Mouse (Mus musculus) limb, embryonic 10.5 days (tissue): ENCODE results near the gene Tmem39a. TPM values are rescaled to one million over a fixed set of nuclear protein-coding genes. Genes with fewer than 3 reads are reported as not detected.

Source experiments
- DNase-seq: peaks from one replicate; pipeline ENCODE4 v3.0.0-alpha.2; 2017; ENCODE audit warnings: low spot score
- H3K27ac ChIP-seq: fragments of 300-500 bp; sonication (generic); 2 replicates; pipeline ENCODE4 v1.5.1; 2016; ENCODE audit warnings: mild to moderate bottlenecking
- H3K27me3 ChIP-seq: fragments of 300-500 bp; sonication (generic); 2 replicates; pipeline ENCODE4 v1.6.1; 2016; ENCODE audit warnings: low read depth, mild to moderate bottlenecking; ENCODE audit not compliant: poor library complexity, severe bottlenecking
- H3K36me3 ChIP-seq: fragments of 300-500 bp; sonication (generic); 2 replicates; pipeline ENCODE4 v1.6.1; 2016; ENCODE audit warnings: mild to moderate bottlenecking, moderate library complexity
- H3K4me1 ChIP-seq: fragments of 300-500 bp; sonication (generic); 2 replicates; pipeline ENCODE4 v1.6.1; 2016
- H3K4me3 ChIP-seq: fragments of 300-500 bp; sonication (generic); 2 replicates; pipeline ENCODE4 v1.5.1; 2016; ENCODE audit warnings: mild to moderate bottlenecking, moderate library complexity
- H3K9me3 ChIP-seq: fragments of 300-500 bp; sonication (generic); replicated peaks from 2 replicates; pipeline ENCODE4 v1.6.1; 2016; ENCODE audit warnings: mild to moderate bottlenecking
- WGBS: fragments of 180-500 bp; shearing (Covaris S2); methylation state at CpG from one replicate; pipeline ENCODE4 v1.1.7; 2016; 5-methylcytosine and 5-hydroxymethylcytosine counted together
- polyA plus RNA-seq: library from polyadenylated mRNA; unstranded; fragments of >200 nt; fragmentation: Nextera tagmentation; extraction: Ambion mirVana; gene quantifications from 2 replicates; pipeline ENCODE4 v1.2.1, GENCODE M21; 2016

Tmem39a gene
- polyA plus RNA-seq, 1 experiment from 2014 or later = 122 TPM

DNA sequence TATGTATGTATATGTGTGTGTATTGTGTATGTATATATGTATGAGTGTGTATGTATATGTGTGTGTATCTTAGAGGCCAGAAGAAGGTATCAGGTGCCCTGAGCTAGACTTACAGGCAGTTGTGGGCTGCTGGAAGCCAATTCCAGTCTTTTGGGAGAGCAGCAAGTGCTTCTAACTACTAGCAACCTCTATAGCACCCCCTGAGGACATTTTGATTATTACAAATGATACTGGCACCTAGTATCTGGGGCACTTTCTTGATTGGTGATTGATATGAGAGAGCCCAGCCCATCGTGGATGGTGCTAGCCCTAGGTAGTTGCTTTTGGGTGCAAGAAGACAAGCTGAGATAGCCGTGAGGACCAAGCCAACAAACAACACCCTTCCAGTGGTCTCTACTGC lies 63.8 kb downstream of the Tmem39a start:
- WGBS = 67% methylated on average over 2 of the region's 2 CpGs
- Histone ChIP-seq H3K27ac (no peak overlapping the region), H3K4me3 (no peak overlapping the region), H3K36me3 (peaks cover 2% of the 10 kb centered on the region; the same call in 1 of the 2 replicates), H3K9me3 (no peaks in the 10 kb centered on the region), H3K4me1 (no peaks in the 10 kb centered on the region), H3K27me3 (no peaks in the 10 kb centered on the region)
- DNase-seq = no peak

DNA sequence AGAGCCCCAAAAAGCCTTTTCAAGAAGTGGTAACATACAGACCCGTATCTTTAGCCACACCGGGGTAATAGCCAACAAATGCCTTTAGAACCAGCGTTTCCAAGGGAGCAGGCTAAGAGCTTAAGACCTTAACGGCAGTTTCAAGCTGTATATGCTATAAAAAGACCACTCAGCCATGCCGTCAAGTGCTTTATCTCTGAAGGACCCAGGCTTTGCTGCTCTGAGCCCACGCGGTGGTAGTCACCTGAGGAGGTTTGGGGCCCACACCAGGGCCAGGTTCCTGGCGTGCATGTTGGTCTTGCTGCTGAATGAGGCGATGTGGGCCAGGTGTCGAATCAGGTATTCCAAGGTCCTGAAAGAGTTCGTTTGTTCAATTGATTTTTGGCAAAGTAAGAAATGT lies 65.8 kb downstream of the Tmem39a start:
- WGBS = 83% methylated on average over 11 of the region's 11 CpGs
- no peak for DNase-seq
- Histone ChIP-seq H3K9me3 (no peaks in the 10 kb centered on the region), H3K27ac (no peak overlapping the region), H3K4me1 (no peaks in the 10 kb centered on the region), H3K27me3 (no peaks in the 10 kb centered on the region), H3K36me3 (peaks cover 2% of the 10 kb centered on the region; the same call in 1 of the 2 replicates), H3K4me3 (no peak overlapping the region)

DNA sequence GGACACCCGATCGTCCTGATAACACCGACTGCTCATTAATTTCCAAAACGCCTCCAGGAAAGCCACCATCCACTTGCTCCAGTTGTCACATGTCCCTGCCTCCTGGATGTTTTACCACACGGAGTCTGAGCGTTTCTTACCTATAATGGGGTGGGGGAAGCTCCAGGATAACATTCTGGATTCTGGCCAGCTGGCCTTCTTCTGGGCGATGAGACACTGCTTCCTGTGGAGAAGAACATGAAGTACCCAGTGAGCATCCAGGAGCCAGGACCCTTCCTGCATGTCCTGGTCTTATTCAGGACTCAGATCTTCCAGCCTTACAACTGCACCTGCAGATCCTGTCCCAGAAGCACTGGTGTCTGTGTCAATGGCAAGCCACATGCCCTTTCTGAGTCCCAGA lies 66.9 kb downstream of the Tmem39a start:
- no peak overlapping the region for H3K4me3 ChIP-seq
- H3K27ac ChIP-seq = no peak overlapping the region
- 94% methylated on average over 7 of the region's 7 CpGs for WGBS
- DNase-seq = no peak
- H3K27me3 ChIP-seq = no peaks in the 10 kb centered on the region
- peaks cover 1% of the 10 kb centered on the region; the same call in 1 of the 2 replicates for H3K36me3 ChIP-seq
- H3K9me3 ChIP-seq = no peaks in the 10 kb centered on the region
- H3K4me1 ChIP-seq = no peaks in the 10 kb centered on the region

DNA sequence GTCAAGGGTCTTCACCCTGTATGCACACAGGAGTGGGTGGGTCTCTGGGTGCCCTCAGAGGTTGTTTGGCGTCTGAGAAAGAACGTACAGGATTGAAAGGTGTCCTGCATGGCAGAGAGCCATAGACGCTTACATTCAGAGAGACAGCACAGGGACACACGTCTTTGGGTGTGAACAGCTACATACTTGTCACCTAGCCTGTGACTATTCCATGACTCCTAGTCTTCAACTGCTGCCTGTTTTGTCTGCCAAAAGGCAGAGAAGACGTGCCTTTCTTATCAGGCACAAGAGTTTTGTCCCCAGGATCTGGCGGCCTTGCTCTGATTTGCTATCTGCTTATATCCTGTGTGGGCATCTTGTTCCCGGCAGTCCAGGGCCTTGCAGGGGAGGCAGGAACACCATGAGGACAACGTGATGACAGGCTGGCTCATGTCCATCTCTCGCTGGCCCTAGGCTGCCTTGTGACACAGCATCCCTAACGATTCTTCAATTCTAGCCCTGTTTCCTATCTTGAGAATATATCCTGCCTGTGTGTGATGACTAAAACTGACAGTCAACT lies 67.4 kb downstream of the Tmem39a start:
- Histone ChIP-seq H3K4me3 (no peak overlapping the region), H3K27ac (no peak overlapping the region), H3K9me3 (no peaks in the 10 kb centered on the region), H3K36me3 (no peaks in the 10 kb centered on the region; the same call in 1 of the 2 replicates), H3K27me3 (no peaks in the 10 kb centered on the region), H3K4me1 (no peaks in the 10 kb centered on the region)
- DNase-seq = no peak
- 85% methylated on average over 10 of the region's 10 CpGs for WGBS

DNA sequence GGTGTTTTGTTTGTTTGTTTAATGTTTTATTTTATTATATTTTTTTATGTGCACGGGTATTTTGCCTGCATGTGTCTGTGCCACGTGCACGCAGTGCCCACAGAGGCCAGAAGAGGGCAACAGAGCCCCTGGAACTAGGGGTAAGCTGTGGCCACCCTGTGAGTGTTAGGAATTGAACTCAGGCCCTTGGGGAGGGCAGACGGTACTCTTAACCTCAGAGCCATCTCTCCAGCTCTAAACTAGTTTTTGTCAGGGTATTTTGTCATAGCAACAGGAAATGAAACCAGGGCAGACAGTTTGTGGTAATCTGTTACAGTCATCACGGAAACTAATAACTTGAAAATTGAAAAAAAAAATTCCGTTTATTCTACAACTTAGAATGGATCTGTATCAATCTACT lies 73.6 kb downstream of the Tmem39a start:
- 68% methylated on average over 6 of the region's 6 CpGs for WGBS
- no peak overlapping the region for H3K27ac ChIP-seq
- peak; percentile 56 for DNase-seq
- H3K36me3 ChIP-seq = no peaks in the 10 kb centered on the region
- H3K27me3 ChIP-seq = no peaks in the 10 kb centered on the region
- H3K4me3 ChIP-seq = no peak overlapping the region
- no peaks in the 10 kb centered on the region for H3K4me1 ChIP-seq
- no peaks in the 10 kb centered on the region for H3K9me3 ChIP-seq

DNA sequence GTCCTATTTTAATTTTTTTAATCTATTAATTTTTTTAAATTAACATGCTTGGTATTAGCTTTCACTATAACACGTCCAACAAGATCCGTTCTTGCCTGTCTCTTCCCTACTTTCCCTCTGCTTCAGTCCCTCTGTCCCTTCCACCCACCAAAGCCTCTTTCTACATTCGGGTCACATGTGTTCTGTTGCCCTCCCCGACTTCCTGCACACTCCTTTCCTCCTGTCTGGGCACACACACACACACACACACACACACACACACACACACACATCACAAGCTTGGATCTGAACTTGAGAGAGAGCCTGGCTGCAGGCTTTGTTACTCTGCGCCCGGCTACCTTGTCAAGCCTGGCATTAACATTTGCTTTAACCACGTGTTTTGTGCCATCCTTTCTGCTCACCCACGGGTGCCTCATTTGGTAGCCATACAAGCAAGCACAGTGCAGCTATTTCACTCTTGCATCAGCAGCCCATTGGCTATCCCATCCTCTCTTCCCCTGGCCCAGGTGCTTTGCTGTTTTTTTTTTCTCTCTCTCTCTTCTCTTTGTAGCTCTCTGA lies 77.4 kb downstream of the Tmem39a start:
- H3K9me3 ChIP-seq = no peaks in the 10 kb centered on the region
- no peaks in the 10 kb centered on the region for H3K4me1 ChIP-seq
- no peak overlapping the region for H3K27ac ChIP-seq
- H3K27me3 ChIP-seq = no peaks in the 10 kb centered on the region
- DNase-seq = no peak
- H3K36me3 ChIP-seq = no peaks in the 10 kb centered on the region; the same call in 1 of the 2 replicates
- WGBS = 78% methylated on average over 8 of the region's 8 CpGs
- no peak overlapping the region for H3K4me3 ChIP-seq

DNA sequence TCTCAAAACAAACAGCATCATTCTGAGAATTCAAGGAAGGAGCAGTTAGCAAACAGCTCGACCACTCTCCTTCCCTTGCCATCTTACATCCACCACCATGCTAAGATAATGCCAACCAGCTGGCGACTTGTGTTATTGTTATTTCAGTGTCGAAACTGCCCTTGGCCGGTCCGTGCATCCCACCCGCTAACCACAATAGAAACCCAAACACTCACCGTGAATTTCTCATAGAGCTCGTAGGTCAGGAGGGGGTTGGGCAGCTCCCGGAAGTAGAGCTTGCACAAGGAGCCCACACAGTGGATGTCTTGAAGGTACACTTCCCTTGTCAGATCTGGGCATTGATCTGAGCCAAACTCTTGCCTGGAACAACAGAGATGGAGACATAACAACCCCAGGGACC lies 78.2 kb downstream of the Tmem39a start:
- Histone ChIP-seq H3K36me3 (no peaks in the 10 kb centered on the region; the same call in 1 of the 2 replicates), H3K4me1 (no peaks in the 10 kb centered on the region), H3K4me3 (no peak overlapping the region), H3K9me3 (no peaks in the 10 kb centered on the region), H3K27ac (no peak overlapping the region), H3K27me3 (no peaks in the 10 kb centered on the region)
- 74% methylated on average over 9 of the region's 9 CpGs for WGBS
- DNase-seq = no peak

DNA sequence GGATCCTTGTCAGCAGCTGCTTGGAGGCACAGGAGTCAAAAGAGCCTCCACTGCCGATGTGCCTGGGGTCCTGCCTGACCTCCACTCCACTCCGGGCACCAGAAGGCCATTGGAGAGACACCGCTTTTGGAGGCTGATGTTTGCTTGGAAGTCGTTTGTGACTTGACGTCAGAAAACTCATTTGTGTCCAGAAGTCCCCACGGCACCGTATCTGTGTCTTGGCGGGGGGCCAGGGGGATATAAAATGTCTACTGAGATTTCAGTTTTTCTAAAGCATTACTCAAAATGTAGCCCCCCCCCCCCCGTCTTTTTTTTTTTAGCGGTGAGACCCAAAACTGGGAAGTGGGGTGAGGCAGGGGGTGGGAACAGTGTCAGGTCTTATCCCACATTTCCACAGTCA lies 78.6 kb downstream of the Tmem39a start:
- H3K27ac ChIP-seq = no peak overlapping the region

More for the DNA sequence above, 78.6 kb downstream of the Tmem39a start:
- no peaks in the 10 kb centered on the region for H3K4me1 ChIP-seq
- H3K4me3 ChIP-seq = no peak overlapping the region
- no peaks in the 10 kb centered on the region; the same call in 1 of the 2 replicates for H3K36me3 ChIP-seq
- 84% methylated on average over 10 of the region's 10 CpGs for WGBS
- no peaks in the 10 kb centered on the region for H3K27me3 ChIP-seq
- no peak for DNase-seq
- H3K9me3 ChIP-seq = no peaks in the 10 kb centered on the region

Other genes with a start within 250 kb of the Tmem39a start
- gene Maats1, start 216.6 kb upstream of the Tmem39a start, polyA plus RNA-seq = 0.10 TPM in 1 of 2 replicates, not detected in the other
- 119 and 132 TPM in 2 replicates for gene Cox17, start 211.7 kb upstream of the Tmem39a start, polyA plus RNA-seq
- gene Gm21987, start 211.7 kb upstream of the Tmem39a start, polyA plus RNA-seq = not detected in 2 replicates
- 1.3 and 3.1 TPM in 2 replicates for gene Popdc2, start 196.5 kb upstream of the Tmem39a start, polyA plus RNA-seq
- 0.11 TPM in 1 of 2 replicates, not detected in the other for gene Pla1a, start 125.6 kb upstream of the Tmem39a start, polyA plus RNA-seq
- 153 and 159 TPM in 2 replicates for gene Adprh, start 106.0 kb upstream of the Tmem39a start, polyA plus RNA-seq
- gene Cd80, start 103.1 kb upstream of the Tmem39a start, polyA plus RNA-seq = 0.29 and 0.53 TPM in 2 replicates
- 29.2 and 30.1 TPM in 2 replicates for gene Timmdc1, start 36.0 kb upstream of the Tmem39a start, polyA plus RNA-seq
- gene Poglut1, start 8.4 kb upstream of the Tmem39a start, polyA plus RNA-seq = 71.2 and 78.7 TPM in 2 replicates
- 6.3 and 6.7 TPM in 2 replicates for gene Arhgap31, start 154.6 kb downstream of the Tmem39a start, polyA plus RNA-seq
- 19.2 and 23.0 TPM in 2 replicates for gene B4galt4, start 183.6 kb downstream of the Tmem39a start, polyA plus RNA-seq
- 1.8 and 3.4 TPM in 2 replicates for gene Upk1b, start 241.6 kb downstream of the Tmem39a start, polyA plus RNA-seq